Mouse (Mus musculus) myocyte (in vitro differentiated cells): ENCODE measurements at regions not wholly inside any gene's neighbourhood (a gene's known extent, or its start where the extent isn't known, plus 50 kb on each side); places are given as distances from the start of the nearest gene placed in this dataset.

ENCODE experiments used
- POLR2A ChIP-seq: IDR thresholded peaks from one replicate; pipeline ENCODE4 v1.6.1; 2011; ENCODE audit warnings: low read depth, mild to moderate bottlenecking, control low read depth, moderate library complexity; ENCODE audit not compliant: insufficient read length
- TCF3 ChIP-seq: IDR thresholded peaks from one replicate; pipeline ENCODE4 v1.6.1; 2011; ENCODE audit warnings: low read depth, control low read depth; ENCODE audit not compliant: insufficient read length

GRCm38 (mm10) chr6:127341604-127342003 is 105.0 kb upstream of the Parp11 start:
- no peak for TF ChIP-seq POLR2A
- TF ChIP-seq TCF3, result no peak
